Mouse (Mus musculus) left cerebral cortex, postnatal 36 days (tissue): ENCODE results near the gene Fnip2. TPM values are rescaled to one million over a fixed set of nuclear protein-coding genes. Genes with fewer than 3 reads are reported as not detected.

Experiments used
- DNase-seq, 2 experiments: peaks; one replicate each; pipeline ENCODE4 v3.0.0; 2021 to 2022; ENCODE audit warnings: low spot score in 2 of 2, mixed read lengths in 1 of 2
- intact Hi-C: fragments of 180-260 bp; cut with DNase I; formaldehyde crosslinking; loops from one replicate; pipeline ENCODE4 v1.15.1; 2025
- total RNA-seq, 2 experiments: library from RNA; stranded (reverse); gene quantifications; 2 replicates each; pipeline ENCODE4 v1.2.3; 2021

Fnip2 gene
- total RNA-seq, 2 experiments from 2014 or later, result 17.7 to 19.7 TPM

DNA sequence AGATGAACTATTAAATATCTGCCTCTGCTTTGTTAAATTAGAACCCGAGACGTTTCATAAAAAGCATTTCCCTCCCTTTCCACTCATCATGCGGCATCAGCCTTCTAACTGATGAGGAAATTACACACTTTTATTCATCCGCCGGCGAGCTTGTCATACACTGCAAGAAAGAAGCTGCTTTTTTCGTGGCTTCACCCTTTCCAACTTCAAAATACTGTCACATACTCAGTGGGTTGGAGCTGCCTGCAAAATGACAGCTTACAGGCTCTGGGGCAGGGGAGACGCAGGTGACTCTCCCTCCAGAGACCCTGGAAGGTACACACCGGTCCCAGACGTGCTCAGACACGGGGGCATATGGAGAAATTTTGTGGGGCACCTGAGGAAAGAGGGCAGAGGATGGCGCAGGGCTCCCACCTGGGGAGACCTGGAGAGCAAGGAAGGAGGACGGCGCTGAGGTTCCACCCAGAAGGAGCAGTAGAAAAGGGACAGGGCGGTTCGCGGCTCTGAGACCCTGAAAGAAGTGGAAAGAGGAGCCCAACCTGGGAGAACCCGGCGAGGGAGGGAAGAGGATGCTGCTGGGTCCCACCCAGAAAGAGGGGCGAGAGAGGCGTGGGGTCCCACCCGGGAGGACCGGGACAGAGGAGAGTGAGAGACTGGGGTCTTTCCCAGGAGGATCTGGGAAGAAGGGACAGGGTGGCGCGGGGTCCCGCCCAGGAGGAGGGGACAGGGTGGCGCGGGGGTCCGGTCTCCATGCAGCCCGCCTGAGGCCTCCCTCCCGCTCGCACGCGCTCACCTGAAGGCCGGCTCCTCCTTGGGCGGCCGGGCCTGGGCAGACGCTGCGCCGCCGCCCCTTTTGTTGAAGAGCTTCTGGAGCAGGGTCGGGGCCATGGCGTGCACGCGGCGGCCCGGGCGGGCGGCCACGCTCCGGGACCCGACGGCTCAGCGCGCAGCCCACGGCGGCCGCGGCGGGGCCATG, 592 bp downstream of the Fnip2 start:
- DNase-seq, result peak; percentile 23 to 48
- intact Hi-C loops, result loop anchor here (5.0 to 10.0 kb wide), 2 partner anchors 50 to 282 kb away; partner anchors contain the start of gene Rapgef2

GRCm38 (mm10) chr3:79564875-79565606, 2.6 kb downstream of the Fnip2 start:
- DNase-seq, result no peak
- intact Hi-C loops, result loop anchor here (5.0 to 10.0 kb wide), 2 partner anchors 48 to 280 kb away; partner anchors contain the start of gene Rapgef2

DNA sequence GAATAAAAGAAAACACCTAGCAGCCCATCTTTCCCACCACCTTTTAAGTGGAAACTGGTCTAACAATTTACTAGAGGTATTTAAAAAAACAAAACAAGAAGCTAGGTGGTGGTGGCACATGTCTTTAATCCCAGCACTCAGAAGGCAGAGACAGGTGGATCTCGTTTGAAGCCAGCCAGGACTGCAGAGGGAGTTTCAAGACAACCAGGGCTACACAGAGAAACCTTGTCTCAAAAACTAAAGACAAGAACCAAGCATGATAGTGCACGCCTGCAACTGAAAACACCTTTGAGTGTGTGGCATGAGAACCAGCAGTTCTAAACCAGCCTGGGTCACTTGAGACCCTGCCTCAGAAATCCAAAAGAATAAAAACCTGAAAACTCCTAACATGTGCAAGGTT, 4.1 kb downstream of the Fnip2 start:
- intact Hi-C loops, result loop anchor here (10.0 kb wide), 1 partner anchor 279 kb away; the partner anchor contains the start of gene Rapgef2
- no peak for DNase-seq

DNA sequence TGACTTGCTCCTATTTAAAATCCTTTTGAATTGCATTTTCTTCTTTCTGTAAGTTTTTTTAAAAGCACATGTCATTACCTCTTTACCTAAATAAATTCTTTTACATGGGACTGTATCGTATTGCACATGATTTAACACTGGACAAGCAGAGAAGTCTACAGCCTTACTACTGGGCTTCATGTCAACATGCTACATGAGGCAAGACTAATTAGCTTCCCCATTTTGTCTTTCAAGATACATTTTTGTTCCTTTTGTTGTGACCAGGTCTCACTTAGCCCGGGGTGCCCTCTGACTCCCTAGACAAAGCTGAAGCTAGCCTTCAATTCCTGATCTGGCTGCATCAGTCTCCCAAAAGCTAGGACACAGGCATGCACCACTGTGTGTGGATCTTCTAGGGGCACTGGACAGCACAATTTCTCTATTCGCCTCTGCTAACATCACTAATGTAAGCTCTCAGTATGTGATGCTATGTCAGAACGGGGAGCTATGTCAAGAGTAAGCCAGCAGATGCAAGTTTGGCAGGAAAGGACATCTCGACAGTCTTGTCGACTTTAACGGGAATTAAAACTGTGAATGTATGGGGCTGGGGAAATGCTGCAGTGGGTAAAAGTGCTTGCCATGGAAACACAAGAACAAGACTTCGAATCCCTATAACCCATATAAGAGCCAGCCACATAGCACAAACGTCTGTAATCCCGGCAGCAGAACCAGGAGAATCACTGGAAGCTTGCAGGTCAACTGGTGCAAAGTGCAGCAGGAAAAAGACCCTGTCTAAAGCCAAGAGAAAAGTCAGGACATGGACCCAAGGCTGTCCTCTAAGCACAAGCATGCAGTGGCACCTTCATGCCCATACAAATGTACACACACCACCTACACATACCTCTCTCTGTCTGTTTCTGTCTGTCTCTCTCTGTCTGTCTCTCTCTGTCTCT, 5.5 kb downstream of the Fnip2 start:
- intact Hi-C loops, result loop anchor here (10.0 kb wide), 1 partner anchor 277 kb away; the partner anchor contains the start of gene Rapgef2
- DNase-seq, result no peak

- DNase-seq, result no peak
- intact Hi-C loops, result loop anchor here (10.0 kb wide), 1 partner anchor 276 kb away; the partner anchor contains the start of gene Rapgef2
Observed at GRCm38 (mm10) chr3:79560555-79560954, 7.0 kb downstream of the Fnip2 start.

- no peak for DNase-seq
- intact Hi-C loops, result loop anchor here (10.0 kb wide), 1 partner anchor 275 kb away; the partner anchor contains the start of gene Rapgef2
Observed at GRCm38 (mm10) chr3:79559773-79560045, 7.9 kb downstream of the Fnip2 start.

GRCm38 (mm10) chr3:79559021-79559772, 8.4 kb downstream of the Fnip2 start:
- DNase-seq, result peak; percentile 30 to 51
- intact Hi-C loops, result no loop called here

GRCm38 (mm10) chr3:79555061-79555460, 12.5 kb downstream of the Fnip2 start:
- intact Hi-C loops, result no loop called here
- DNase-seq, result no peak

DNA sequence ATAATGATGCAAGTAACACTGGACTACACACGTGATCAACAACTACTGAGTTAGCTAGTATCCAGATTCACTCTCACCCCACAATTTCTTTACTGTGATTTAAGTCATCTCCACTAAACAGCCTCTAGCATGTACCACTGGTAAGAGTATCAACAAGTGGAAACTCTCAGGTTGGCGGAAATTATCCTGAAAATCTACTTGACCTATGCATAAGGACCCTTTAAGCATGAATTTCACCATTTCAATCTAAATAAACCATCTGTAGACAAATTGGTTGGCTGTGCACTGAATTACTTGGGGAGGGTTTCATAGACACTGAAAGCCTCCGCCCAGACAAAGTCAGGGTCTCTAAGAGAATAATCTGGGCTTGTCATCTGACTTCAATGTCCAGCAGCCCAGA, 13.8 kb downstream of the Fnip2 start:
- intact Hi-C loops, result no loop called here
- DNase-seq, result no peak

DNA sequence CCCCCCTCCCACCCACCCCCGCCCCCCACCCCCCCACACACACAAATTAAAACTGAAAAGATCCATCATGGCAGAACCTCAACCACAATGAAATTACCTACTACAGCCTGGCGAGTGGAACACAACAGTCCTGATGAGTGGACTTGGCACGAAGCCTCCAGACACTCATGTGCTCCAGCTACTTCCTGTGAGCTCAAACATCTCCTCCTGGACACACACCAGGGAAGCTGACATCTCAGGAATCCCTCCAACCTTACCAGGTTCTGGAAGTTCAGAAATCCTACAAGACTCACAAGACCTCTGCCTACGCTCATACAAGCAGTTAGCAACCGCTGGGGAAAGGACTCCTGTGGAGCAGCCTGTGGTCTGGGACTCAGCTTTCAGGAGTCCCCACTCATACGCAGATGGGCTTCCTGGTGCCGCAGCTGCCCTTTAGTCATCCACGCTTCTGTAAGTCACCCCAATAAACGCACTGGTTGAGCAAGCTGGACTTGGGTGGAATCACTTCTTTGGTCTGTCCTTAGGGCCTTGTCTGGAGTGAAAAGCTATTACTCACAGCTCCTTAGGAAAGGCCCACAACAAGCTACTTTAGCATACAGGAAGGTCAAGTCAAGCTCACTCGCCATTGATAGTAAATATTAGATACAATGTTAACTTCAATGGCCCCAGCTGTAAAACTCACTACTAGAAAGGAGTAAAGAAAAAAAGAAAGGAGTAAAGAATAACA, 15.6 kb downstream of the Fnip2 start:
- intact Hi-C loops, result no loop called here
- no peak for DNase-seq

DNA sequence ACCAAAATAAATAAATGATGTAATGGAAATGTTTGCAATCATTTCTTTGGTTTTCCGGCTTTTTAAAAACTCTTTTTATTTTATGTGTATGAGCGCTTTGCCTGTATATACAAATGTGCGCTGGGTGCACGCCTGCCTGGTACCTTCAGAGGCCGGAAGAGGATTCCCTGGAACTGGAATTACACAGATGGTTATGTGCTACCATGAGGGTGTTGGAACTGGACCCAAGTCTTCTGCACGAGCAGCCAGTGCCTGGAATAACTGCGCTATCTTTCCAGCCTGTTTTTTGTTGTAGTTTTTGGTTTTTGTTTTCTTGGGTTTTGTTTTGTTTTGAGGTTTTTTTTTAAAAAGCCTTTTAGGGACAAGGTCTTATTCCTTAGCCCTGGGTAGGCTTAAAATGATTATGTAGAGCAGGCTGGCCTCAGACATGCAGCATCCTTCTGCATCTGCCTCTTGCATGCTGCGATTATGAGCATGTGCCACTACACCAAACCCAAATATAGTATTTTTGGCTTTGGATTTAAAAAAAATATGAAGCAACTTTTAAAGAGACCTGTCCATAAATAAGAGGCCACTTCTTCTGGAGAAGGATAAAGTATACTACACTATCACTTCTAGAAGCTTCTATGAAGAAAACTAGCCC, 17.7 kb downstream of the Fnip2 start:
- intact Hi-C loops, result no loop called here
- DNase-seq, result no peak

DNA sequence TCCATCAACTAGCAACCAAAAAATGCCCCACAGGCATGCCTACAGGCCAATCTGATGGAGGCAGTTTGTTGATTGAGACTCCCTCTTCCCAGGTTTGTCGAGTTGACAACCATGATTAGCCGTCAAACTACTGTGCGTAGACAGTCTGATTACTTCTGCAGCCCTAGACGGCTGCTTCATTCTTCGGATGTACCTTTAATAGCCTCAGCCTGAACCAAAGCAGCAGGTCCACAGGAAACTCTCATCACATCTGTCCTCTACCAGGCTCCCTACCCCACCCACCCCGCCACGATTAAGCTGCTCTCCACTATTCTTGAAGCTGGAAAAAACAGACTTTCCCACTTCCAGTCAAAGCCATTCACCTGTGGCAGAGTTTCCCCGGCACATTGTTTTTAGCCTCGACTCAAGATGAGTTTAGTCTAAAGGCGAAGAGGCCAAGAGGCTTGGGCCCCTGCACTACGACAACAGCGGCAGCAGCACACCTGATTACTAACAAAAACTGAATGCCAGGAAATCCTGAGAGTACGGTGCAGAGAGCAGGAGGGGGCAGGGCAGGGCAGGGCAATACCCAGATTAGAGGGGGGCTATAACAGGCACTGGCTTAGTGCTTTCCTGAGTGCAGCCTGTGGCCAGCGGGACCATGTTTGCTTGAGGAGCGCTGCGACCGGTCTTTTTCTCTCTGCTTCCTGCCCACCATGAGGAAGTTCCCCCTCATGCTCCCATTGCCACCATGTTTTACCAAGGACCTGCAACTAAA, 18.7 kb downstream of the Fnip2 start:
- intact Hi-C loops, result no loop called here
- DNase-seq, result no peak

DNA sequence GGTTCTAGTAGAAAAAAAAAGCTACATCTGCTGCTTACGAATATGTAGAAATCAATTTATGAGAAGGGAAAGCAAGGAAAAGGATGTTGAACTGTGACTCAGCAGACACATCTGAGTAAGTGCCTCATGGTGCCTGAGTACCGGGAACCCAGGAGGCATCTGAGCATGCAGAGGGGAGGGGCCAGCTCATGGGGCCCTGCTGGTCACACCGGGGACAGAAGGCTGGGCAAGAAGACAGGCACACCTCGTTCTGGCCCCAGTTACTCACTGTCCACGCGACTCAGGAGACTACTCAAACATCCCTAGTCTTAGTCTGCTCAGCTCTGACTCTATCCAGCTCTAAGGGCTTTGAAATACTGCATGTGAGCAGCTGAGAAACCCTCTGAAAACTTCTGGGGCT, 25.0 kb downstream of the Fnip2 start:
- no peak for DNase-seq
- intact Hi-C loops, result no loop called here

- DNase-seq, result no peak
- intact Hi-C loops, result no loop called here
Observed at GRCm38 (mm10) chr3:79539656-79540055, 27.9 kb downstream of the Fnip2 start.

DNA sequence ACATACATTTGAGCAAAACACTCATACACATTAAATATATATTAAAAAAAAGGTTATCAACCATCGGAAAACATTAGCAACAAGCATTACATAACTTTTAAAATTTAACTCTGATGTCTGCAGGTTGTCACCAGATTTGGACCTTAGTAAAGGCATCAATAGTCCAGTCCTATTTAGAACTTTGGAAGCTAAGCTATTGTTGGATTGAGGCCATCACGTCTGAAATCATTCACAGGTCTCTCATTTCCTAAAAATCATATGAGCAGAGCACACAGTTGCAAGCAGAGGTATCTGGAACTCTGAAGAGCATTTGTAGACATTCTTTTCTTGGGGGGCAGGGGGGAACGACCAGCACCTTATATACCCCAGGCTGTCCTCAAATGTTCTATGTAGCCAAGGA, 28.5 kb downstream of the Fnip2 start:
- no peak for DNase-seq
- intact Hi-C loops, result no loop called here

GRCm38 (mm10) chr3:79538342-79538741, 29.3 kb downstream of the Fnip2 start:
- no peak for DNase-seq
- intact Hi-C loops, result no loop called here

DNA sequence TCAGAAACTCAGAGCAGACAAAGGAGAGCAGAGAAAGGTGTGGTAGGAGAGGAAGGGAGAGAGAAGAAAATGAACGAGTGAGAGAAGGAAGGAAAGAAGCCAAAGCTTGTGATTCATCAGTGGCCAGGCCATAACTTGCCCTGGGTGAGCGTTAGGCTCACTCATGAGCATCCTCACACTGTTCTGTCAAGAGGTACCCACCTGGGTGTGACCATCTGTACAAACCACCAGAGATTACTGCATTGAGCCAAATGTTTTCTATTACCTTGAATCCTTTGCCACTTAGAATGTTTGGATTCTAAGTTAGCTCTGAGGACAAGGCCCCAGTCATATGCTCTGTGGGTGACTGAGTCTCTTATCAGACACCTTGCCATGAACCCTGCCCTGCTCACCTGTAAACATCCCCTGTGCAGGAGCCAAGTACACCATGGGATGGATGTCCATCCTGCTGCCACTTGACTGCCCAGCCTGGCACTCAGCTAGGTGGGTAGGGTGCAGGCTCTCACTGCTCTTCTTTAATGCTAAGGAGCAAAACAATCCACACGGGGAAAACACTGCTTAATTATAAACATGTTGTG, 29.9 kb downstream of the Fnip2 start:
- no peak for DNase-seq
- intact Hi-C loops, result no loop called here
